Mouse (Mus musculus): ENCODE results near the gene Dhx57.
"Not testable (repeated sequence)": the region's sequence is repeated elsewhere in the genome, so short reads cannot be mapped to it uniquely, and the experiment has no call there.

Gene Dhx57

DNA sequence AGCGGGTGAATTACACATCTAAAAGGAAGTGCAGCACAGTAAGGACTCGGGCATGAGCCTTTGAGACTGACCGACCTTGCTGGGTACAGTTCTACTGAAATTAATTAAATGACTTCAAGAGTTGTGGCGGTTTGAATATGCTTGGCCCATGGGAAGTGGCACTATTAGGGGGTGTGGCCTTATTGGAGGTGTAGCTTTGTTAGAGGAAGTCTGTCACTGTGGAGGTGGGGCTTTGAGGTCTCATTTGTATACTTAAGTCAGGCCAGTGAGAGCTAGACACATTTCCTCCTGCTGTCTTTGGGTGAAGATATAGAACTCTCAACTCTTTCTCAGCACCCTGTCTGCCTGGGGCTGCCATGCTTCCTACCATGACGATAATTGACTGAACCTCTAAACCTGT, 35.9 kb downstream of the Dhx57 start:
- no peak for DNase-seq (ENCODE audit: low read depth, low spot score)

DNA sequence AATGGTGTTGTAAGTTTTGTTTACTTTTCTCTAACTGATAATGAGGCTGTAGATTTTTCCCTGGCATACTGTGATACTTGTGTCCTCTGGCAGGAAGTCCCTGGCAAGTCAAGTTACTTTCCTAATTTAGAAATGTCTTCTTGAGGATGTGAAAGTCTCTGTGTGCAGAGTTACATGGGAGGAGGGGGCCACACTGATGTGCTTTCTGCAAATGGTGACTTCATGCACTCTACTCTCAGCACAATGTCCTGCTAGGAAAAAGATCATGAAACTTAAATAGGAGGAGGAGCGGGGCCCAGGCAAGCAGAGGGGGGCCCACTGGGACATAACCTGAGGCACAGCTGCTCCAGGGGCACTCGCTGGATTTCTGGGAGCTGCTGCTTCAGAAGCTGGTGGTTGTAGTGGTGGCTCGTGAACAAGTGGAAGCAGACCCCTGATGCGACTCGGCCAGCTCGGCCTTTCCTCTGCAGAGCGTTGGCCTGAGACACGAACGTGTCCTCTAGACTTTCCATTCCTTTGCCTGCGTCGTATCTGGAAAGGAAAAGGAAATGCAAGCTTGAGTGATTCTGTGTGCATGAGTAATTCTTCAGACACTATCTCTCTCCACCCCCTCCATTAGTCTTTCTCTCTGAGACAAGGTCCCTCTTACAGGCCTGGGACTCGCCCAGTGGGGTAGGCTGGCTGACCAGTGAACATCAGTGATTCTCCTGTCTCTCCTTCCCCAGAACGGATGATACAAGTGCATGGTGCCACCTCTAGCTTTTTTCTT, 37.3 kb downstream of the Dhx57 start:
- DNase-seq (ENCODE audit: low read depth, low spot score) = no peak

DNA sequence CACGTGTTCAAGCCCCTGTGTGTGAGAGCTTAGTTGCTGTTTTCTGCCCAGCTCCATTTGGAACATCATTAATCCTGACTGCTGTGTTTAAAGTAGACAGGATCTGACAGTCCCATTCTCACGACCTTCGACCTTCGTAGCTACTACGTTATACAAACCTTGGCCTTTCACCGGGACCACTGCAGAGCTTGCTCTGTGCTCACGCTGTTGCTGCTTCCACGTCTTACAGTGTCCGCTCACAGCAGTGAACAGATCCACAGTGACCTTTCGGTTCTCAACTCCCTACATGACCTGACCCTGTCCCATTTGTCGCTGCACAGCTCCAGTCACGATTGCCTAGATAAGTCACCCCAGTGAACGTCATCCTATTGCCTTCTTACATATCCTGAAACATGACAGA, 47.2 kb downstream of the Dhx57 start:
- DNase-seq (ENCODE audit: low read depth, low spot score) = no peak

DNA sequence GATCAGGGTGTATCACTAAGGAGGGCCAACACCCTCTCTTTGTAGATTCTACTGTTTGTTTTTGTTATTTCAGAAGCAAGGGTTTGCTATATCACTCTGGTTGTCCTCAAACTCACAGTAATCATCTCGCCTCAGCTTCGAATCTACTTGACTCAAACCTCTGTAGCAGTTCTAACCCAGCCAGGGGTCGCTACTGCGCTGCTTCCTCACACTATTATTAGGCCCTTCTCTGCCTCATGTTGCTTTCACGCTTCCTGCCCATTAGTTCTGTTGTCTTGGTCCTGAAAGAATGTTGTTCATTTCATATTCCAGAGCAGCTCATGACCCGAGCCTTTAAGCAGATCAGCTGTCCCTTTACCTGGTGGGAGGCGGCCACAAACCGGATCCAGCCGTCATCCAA, 48.7 kb downstream of the Dhx57 start:
- no peak for DNase-seq (ENCODE audit: low read depth, low spot score)

DNA sequence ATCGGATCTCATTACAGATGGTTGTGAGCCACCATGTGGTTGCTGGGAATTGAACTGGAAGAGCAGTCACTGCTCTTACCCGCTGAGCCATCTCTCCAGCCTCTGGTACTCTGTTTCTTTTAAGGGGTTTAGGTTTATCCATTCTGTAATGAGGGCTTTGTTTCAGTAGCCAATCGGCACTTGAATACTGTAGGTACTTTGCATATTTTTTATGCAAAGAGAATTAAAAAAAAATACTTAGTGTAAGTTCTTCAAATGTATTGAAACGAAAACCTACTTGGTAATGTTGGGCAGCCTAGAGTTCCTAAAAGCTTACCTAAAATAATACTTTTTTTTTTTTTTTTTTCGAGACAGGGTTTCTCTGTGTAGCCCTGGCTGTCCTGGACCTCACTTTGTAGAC, 52.8 kb downstream of the Dhx57 start:
- DNase-seq (ENCODE audit: low read depth, low spot score) = no peak

DNA sequence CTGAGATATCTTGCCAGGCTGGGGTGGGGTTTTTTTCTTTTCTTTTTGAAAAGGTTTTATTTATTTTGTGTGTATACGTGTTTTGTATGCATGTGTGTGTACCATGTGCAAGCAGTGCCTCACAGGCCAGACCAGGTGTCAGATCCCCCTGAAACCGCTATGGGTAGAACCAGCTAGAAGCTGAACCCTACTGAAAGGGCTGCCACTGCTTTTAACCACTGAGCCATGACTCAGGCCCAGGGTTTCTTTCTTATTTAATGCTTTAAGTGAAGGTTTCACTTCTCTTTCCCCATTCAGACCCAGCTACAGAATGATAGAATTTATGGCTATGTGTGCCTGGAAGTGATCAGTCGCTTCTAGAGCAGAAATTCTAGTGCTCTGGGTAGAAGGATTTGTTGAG, 53.5 kb downstream of the Dhx57 start:
- DNase-seq (ENCODE audit: low read depth, low spot score) = no peak

DNA sequence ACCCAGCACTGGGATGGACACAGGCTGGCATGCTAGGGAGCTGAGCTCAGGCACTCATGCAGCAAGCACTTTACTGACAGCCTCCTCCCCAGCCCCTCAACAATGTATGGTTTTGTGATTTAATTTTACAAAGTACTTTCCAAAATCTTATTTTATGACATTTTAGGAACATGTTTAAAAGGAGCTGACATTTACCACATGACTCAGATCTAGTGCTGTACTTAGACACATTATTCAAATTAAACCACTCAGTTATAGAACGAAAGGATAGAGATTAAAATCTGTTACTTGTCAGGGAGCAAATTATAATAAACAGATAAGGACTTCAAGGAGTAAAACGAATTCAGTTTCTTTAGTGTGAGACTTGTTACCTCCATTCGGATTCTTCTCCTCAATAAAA, 54.8 kb downstream of the Dhx57 start:
- DNase-seq (ENCODE audit: low read depth, low spot score) = no peak

DNA sequence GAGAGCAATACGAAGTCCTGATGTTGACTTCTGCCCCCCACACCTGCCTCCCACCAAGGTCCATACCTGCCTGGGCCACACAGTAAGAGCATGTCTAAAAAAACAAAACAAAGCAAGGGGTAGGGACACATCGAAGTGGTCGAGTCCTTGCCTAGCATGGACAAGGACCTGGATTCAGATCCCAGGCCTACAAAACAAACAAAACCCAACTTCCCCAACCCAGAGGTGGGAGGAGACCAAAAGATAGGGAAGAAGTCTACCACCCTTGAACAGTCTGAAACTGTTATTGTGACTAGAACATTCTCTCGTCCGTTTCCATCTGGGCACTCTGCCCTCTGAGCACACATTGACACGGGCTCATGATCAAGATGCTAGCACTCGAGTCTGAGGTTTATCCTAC, 55.9 kb downstream of the Dhx57 start:
- DNase-seq (ENCODE audit: low read depth, low spot score) = no peak

DNA sequence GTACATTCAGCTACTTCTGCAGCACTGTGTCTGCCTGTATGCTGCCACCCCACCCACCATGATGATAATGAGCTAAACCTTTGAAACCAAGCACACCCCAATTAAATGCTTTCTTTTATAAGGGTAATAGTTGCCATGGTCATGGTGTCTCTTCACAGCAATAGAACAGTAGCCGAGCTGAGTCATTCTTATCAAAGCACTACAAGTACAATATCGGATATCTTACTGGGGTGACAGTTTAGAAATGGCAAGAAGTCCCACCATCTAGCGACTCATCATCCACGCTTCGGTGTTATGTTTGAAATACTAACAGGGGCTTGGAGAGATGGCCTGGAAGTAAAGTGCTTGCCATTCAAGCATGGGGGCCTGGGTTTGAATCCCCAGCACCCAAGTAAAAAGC, 56.4 kb downstream of the Dhx57 start:
- no peak for DNase-seq (ENCODE audit: low read depth, low spot score)

DNA sequence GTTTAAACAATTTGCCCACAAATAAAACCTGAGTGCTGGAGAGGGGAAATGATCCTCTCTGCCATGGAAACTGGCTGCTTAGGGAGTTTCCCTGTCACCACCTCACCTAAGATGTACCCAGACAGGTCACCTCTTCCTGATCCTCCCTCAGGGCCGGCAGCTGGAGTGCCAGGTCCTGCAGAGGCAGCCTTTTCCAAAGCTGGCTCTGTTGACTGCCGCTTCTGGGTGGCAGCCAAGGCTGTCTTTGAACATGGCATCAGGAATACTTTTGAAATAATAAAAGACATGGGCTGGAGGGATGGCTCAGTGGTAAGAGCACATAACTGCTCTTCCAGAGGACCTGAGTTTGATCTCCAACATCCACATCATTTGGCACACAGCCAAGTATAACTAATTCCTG, 60.9 kb downstream of the Dhx57 start:
- no peak for DNase-seq (ENCODE audit: low read depth, low spot score)

DNA sequence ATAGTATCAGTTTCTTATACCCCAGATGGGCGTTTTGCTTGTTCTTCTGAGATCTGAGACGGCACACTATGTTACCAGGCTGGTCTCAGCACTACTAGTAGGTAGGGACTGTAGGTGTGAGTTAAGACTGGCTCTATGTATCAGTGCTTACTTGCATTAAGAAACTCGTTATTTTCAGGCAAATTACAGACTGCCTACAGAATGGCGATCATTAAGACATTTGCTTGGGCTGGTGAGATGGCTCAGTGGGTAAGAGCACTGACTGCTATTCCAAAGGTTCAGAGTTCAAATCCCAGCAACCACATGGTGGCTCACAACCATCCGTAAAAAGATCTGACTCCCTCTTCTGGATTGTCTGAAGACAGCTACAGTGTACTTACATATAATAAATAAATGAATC, 65.1 kb downstream of the Dhx57 start:
- DNase-seq (ENCODE audit: low read depth, low spot score) = not testable (repeated sequence)

DNA sequence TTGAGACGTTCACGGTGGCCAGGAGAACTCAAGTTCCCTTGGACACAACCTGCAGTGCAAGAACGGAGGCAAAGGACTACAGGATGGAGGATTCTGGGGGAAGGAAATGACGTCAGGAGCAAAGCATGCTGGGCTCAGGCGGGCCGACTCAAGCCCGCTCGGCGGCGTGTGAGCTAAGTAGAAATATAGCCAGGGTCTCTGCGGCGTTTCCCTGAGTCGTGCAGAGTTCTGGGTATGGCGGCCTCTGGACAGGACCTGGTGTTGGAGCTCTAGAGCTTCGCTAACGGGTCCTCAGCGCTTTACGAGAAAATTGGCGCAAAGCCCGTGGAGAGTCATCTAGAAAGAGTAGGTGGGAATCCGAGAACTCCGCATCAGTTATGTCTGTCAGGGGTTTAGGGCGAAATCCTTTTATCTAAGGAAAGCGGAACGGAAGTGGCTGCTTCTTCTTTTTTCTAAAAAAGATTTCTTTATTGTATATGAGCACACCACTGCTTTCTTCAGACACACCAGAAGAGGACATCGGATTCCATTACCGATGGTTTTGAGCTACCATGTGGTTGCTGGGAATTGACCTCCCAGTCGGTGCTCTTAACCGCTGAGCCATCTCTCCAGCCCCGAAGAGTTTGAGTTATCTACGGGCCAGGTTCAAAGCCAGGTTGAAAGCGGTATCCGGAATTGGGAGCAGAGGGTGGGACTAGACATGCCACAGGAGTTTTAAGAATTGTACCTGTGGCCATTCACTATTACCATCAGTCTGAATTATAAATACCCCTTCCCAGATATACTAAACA, 65.8 kb downstream of the Dhx57 start, which contains the start of gene Gemin6:
Gemin6 (plus strand) TSS at position 116 of the 791 bp plus-strand sequence.
- DNase-seq (ENCODE audit: low read depth, low spot score) = peak; percentile 92

DNA sequence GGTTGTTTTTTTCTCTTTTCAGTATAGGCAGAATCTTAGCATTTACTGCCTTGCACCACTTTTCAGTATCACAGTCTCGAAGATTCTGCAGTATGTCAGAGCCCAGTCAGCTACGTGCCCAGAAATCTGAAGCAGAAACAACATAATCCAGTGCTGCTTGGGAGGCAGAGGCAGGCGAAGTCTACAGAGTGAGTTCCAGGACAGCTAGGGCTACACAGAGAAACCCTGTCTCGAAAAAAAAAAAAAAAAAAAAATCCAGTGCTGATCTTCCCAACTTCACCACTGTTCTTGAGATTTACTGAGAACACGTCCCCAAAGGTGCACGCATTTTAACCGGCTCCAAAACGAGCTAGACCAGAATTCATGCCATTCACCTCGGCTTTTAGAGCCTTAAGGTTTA, 66.4 kb downstream of the Dhx57 start:
- no peak for DNase-seq (ENCODE audit: low read depth, low spot score)

DNA sequence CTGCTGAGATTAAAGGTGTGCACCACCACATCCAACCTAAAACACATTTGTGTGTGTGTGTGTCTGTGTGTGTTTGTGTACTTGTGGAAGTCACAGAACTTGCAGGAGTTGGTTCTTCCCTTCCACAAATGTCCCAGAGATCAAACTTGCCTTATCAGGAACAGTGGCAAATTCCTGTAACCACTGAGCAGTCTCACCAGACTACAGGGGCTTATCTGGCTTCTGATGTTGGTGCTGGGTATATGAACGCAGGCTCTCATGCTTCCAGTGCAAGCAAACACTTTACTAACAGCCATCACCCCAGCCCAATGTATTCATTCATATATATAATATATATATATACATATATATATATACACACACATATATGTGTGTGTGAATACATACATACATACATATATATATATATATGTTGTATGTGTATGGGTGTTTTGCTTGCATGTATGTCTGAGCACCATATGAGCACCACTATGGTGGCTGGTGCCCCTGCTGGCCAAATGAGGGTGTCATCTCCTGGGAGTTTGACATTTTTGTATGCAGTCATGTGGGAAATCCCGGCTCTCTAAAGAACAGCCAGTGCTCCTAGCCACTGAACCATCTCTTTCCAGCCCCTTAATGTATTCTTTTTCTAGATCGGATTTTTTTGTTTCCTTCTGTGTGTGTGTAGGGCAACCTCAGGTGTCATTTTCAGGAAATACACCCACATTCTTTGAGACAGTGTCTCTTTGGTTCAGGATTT, 68.2 kb downstream of the Dhx57 start:
- DNase-seq (ENCODE audit: low read depth, low spot score) = no peak

DNA sequence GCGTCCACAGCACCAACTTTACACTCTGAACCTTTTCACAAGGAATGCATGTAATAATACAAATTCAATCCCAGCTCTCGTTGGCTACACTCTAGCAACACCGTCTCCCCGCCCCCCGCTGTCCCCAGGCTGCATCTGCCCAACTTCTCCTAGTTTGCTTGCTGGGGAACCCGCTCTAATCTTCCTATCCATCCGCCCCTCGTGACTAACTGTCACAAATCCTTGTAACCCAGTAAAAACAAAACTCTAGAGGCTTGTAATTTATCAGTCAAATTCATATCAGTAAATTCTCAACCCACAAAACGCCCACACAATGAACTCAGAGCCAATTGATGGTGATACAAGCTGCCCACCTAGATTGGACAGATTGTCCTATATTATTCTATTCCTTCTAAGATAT, 69.1 kb downstream of the Dhx57 start:
- DNase-seq (ENCODE audit: low read depth, low spot score) = no peak

DNA sequence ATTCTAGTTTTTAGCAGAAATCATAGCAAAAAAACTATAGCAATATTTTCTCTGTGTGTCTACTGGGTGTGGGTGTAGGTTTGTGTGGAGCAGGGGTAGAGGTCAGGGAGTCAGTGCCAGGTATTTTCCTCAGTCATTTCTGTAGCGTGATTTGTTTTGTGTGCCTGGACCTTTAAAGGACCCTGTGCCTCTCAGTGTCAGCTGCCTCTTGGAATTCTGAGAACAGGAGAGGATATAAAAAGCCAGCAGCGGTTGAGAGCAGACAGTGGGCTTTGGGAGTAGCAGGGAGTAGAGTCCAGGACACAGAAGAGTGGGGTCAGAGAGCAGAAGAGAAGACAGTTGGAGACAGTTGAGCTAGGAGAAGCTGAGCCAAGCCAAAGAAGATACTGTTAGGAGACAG, 70.1 kb downstream of the Dhx57 start:
- DNase-seq (ENCODE audit: low read depth, low spot score) = no peak

DNA sequence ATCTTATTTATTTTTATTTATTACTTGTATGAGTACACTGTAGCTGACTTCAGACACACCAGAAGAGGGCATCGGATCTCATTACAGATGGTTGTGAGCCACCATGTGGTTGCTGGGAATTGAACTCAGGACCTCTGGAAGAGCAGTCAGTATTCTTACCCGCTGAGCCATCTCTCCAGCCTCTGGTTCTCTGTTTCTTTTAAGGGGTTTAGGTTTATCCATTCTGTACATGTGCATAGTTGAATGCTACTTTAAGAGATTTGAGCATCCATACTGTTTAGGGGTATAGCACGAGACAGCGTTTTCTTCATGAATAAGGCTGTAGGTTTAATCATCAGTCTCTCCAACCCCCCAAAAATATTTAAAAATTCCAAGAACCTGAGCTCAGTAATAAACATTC, 76.3 kb downstream of the Dhx57 start:
- not testable (repeated sequence) for DNase-seq (ENCODE audit: low read depth, low spot score)

DNA sequence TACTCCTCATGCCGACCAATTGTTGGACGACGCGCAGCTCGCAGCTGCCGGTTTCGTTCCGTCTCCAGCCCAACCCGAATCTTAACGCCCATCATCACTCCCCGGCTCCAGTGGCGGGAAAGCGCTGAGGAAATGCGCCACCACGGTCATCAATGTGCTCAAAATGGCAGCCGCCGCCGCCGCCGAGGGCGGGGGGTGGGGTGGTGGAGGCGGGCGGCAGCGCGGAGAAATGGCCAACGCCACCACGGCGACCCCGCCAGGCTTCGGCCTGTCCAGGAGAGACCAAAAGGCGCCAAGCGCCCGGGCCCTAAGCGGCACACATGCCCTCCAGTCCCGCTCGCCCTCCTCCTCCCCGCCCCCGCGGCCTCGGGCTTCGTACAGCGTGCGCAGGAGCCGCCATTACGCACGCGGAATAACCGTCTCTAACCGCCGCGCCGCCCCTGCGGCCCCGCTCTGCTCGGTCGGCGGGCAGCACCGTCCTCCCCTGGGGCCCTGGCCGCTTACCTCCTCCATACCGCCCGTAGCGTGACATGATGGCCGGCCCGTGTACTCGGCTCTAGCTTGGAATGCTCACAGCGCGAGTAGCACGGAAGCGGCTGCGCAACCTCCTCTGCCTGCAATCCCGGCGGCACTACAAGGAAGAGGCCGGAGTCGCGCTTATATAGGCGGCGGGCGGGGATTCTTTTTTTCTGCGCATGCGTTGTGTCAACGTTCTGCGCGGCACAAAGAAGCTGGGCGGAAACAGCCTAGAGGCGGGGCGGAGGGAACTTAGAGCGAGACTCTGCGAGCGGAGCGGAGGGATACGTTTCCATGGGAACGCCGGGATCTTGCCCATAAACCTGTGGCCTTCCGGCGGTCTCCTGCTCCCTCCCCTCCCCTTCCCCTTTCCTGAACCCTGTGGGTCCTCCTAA, 83.3 kb downstream of the Dhx57 start, which contains the start of the genes Srsf7 and Ttc39d:
Srsf7 (minus strand) TSS at position 637 of the 911 bp plus-strand sequence.
Ttc39d (plus strand) TSS at position 790 of the 911 bp plus-strand sequence.
- DNase-seq (ENCODE audit: low read depth, low spot score) = peak; percentile 100

DNA sequence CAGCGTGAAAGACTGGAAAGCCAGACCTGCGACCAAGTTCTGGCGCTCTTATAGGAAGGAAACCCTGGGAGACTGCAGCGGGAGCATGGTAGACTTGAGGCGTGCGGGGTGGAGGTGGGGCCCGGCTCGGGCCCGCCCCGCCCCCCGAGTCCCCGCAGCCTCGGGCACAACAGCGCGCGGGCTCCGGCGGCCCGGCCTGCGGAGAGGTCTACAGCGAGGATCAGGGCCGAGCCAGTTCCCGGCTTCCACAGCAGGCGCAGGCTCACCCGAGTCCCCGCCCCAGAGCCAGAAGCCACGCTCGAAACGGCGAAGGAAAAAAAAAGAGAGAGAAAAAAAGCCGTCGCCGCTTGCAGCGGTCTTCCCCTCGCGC, 84.0 kb downstream of the Dhx57 start:
- DNase-seq (ENCODE audit: low read depth, low spot score) = peak; percentile 25

DNA sequence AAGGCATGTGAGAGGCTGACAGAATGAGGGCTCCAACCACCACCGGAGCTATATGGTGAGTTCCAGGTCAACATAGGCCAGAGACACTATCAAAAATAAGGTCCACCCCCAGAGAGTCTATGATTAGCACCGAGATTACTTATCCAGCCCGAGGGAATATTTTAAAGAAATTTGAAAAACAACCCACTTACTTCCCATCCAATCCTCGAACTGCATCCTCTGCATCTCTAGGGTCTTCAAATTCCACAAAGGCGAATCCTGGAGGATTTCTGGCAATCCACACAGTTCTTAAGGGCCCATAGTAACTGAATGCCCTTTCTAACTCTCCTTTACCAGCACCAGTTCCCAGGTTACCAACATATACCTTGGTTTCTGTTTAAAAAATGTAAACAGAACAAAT, 84.6 kb downstream of the Dhx57 start:
- no peak for DNase-seq (ENCODE audit: low read depth, low spot score)

DNA sequence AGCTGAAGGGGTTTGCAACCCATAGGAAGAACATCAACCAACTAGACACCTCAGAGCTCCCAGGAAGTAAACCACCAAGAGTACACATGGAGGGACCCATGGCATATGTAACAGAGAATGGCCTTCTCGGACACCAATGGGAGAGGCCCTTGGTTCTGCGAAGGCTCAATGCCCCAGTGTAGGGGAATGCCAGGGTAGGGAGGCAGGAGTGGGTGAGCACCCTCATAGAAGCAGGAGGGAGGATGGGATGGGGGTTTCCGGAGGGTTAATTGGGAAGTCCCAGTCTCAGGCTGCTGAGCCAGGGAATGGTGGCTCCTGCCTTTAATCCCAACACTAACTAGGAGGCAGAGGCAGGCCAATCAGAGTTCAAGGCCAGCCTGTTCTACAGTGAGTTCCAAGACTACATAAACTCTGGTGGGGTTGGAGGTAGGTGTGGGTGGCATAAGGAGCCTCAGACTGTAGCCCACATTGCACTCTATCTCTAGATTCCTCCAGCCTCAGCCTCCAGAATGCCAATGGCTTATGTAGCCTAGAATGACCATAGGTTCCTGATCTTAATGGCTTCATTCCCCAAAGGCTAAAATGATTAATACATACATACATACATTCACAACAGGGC, 91.0 kb downstream of the Dhx57 start:
- no peak for DNase-seq (ENCODE audit: low read depth, low spot score)

Data from forelimb bud, embryonic 11.5 days (tissue).